Mouse (Mus musculus): ENCODE data around the gene Scamp1. TPM values are rescaled to one million over a fixed set of nuclear protein-coding genes. Genes with fewer than 3 reads are reported as not detected.

Scamp1 gene
- polyA plus RNA-seq, 1 experiment from 2014 or later = 25.2 TPM

DNA sequence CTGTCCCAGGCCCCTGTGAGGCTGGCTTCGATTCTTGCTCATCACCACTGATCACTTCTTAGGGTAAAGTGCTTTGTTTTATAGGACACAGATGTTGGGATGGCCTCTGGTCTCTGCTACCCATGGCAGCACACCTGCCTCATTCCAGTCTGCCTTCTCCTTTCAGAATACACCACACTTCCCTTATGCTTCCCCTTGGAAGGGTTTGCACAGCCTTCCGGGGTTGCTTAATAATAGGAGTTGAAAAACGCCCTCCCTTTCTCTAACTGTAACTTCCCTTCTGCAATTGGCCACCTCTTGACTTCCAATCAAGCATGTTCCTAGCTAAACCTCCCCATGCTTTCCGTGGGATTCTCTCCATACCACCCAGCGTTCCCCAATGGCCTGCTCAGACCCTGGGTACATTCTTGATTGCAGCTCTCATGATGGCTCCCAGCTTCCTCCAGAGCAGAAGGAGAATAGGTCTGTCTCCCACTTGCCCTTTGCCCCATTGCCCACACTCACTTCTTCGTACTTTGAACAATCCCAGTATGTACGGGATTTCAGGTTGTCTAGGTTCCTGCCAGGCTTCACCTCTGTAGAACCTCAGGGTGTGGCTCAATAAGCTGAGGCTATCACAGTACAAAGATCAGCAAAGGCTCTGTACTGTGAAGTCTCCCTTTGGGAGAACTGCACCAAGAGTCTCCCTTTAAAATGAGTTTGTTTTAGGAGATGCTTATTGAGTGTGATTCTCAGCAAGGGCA lies 126.0 kb downstream of the Scamp1 start:
- Histone ChIP-seq H3K4me3 (ENCODE audit: low read depth, low read length) (no peak overlapping the region), H3K4me2 (ENCODE audit: low read depth, low read length) (no peak overlapping the region), H3K9ac (ENCODE audit: low read depth, low read length) (no peak overlapping the region), H3K4me1 (ENCODE audit: control insufficient read depth, insufficient read depth, low read length) (peaks cover 28% of the 10 kb centered on the region), H3K36me3 (ENCODE audit: control insufficient read depth, insufficient read depth, low read length) (no peaks in the 10 kb centered on the region), H3K27me3 (replicated peaks; ENCODE audit: control insufficient read depth, insufficient read depth, low read length) (no peaks in the 10 kb centered on the region), H3K27ac (replicated peaks; ENCODE audit: low read depth, low read length) (peak overlapping the region; percentile 81), H3K9me3 (ENCODE audit: control insufficient read depth, low read length) (peaks cover 8% of the 10 kb centered on the region)
- ATAC-seq (ENCODE audit: low read depth) = no peak
- DNase-seq (ENCODE audit: low spot score) = no peak
- WGBS = 65% methylated on average over 7 of the region's 7 CpGs

DNA sequence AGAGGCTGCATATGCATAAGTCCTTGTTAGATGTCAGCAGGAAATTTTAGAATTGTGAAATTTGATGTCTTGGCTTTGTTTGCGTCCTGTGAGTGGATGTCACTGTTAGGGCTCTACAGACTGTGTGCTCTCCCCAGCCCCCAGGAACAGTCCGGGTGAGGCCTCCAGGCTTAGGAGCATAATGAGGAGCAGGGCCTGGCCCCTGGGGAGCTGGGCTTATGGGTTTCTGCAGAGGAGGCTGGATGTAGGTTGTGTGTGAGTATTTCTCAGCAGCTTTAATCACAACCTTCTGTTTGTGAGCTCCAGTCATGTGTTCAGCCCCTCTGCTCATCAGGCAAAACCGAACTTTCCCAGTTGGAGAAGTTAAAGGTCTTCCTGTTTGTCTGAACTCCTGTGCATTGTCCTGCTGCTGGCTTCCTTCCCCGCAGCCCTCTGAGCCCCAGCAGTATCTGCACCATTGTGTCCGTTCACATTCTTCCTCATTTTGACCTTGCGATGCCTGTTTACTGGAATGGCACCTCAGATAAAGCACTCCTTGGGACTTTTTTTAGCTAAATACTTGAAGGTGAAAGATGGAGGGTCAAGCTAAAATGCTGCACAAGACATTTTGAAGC lies 126.7 kb downstream of the Scamp1 start:
- Histone ChIP-seq H3K4me3 (ENCODE audit: low read depth, low read length) (no peak overlapping the region), H3K9ac (ENCODE audit: low read depth, low read length) (no peak overlapping the region), H3K36me3 (ENCODE audit: control insufficient read depth, insufficient read depth, low read length) (no peaks in the 10 kb centered on the region), H3K27ac (replicated peaks; ENCODE audit: low read depth, low read length) (peak overlapping the region; percentile 81), H3K4me2 (ENCODE audit: low read depth, low read length) (no peak overlapping the region), H3K27me3 (replicated peaks; ENCODE audit: control insufficient read depth, insufficient read depth, low read length) (no peaks in the 10 kb centered on the region), H3K9me3 (ENCODE audit: control insufficient read depth, low read length) (peaks cover 8% of the 10 kb centered on the region), H3K4me1 (ENCODE audit: control insufficient read depth, insufficient read depth, low read length) (peaks cover 28% of the 10 kb centered on the region)
- peak; percentile 75 for ATAC-seq (ENCODE audit: low read depth)
- WGBS = 23% methylated on average over 6 of the region's 6 CpGs
- DNase-seq (ENCODE audit: low spot score) = peak; percentile 84

DNA sequence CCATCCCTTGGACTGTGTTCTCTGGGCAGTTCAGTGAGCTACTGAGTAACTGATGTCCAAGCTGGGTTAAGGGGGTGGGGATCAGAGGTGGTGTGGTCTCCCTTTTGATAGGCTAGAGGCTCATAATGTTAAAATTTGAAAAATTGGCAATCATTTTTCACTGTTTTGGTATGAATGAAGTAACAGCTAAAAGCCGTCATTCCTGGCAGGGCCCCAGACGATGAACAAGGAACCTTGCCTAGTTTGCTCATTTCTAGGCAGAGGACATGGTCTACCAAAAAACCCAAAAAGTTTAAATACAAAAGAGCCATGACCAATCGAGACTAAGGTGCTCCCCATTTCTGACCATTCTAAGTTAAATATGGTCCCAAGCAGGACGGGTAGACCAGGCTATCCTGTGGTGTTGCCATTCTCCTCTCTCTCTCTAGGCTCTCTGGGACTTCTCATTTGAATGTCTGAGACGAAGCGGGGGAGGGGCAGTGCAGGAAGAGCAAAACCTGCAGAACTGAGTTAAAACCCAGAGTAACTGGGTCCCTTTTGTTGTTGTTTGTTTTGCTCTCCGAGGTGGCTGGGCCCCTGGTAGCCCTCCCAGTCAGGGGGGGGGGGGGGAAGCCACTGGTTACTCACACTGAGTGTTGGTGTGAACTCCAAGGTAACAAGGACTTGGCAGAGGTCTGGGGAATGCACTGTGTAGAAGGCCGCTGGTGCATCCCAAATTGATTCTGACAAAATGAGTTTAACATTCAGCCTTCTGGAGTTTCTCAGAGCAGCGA lies 129.8 kb downstream of the Scamp1 start:
- WGBS = 52% methylated on average over 9 of the region's 9 CpGs
- H3K4me3 ChIP-seq (ENCODE audit: low read depth, low read length) = no peak overlapping the region

DNA sequence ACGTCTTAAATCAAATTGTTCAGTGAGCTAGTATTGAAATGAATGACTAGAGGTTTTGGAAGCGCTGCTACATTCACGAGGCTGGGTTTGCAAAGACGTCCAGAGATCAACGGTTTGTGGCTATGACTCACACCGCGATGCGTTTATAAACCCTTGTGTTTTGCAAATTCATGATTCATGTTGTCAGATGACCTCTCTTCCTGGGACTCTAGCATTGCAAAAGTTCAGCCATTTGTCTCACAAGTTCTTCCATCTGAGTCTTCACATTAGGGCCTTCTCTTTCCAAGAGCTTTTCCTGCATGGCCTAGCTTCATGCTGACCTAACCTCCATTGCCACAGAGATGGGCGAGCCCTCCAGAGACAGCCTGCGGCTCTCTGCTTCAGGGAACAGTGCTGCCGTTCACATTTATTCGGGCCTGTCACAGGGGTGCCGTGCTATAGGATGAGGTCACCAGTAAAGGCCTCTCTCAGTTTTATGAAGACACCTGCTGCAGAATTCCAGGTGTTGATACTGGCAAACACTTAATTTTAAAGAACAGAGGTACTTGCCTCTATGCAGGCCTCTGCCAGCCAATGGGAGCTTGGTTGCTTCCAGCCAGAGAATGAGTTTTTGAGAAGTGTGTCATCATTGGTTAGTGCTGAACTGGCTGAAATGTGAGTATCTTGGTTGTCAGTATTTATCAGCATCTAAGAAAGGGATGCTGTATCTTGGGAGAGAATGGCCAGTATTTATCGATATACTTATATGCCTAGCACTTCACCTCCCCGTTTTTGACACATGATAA lies 131.0 kb downstream of the Scamp1 start:
- Histone ChIP-seq H3K4me2 (ENCODE audit: low read depth, low read length) (no peak overlapping the region), H3K36me3 (ENCODE audit: control insufficient read depth, insufficient read depth, low read length) (no peaks in the 10 kb centered on the region), H3K27ac (replicated peaks; ENCODE audit: low read depth, low read length) (no peak overlapping the region), H3K4me1 (ENCODE audit: control insufficient read depth, insufficient read depth, low read length) (peaks cover 25% of the 10 kb centered on the region), H3K4me3 (ENCODE audit: low read depth, low read length) (no peak overlapping the region), H3K27me3 (replicated peaks; ENCODE audit: control insufficient read depth, insufficient read depth, low read length) (no peaks in the 10 kb centered on the region), H3K9me3 (ENCODE audit: control insufficient read depth, low read length) (peaks cover 8% of the 10 kb centered on the region), H3K9ac (ENCODE audit: low read depth, low read length) (no peak overlapping the region)
- WGBS = 80% methylated on average over 15 of the region's 15 CpGs
- no peak for DNase-seq (ENCODE audit: low spot score)
- ATAC-seq (ENCODE audit: low read depth) = no peak

More for the DNA sequence above, 129.8 kb downstream of the Scamp1 start:
- peaks cover 28% of the 10 kb centered on the region for H3K4me1 ChIP-seq (ENCODE audit: control insufficient read depth, insufficient read depth, low read length)
- peaks cover 8% of the 10 kb centered on the region for H3K9me3 ChIP-seq (ENCODE audit: control insufficient read depth, low read length)
- H3K4me2 ChIP-seq (ENCODE audit: low read depth, low read length) = no peak overlapping the region
- ATAC-seq (ENCODE audit: low read depth) (peak; percentile 51; the same call in 1 of the 2 replicates), DNase-seq (ENCODE audit: low spot score) (peak; percentile 71)
- H3K36me3 ChIP-seq (ENCODE audit: control insufficient read depth, insufficient read depth, low read length) = no peaks in the 10 kb centered on the region
- no peaks in the 10 kb centered on the region for H3K27me3 ChIP-seq (replicated peaks; ENCODE audit: control insufficient read depth, insufficient read depth, low read length)
- no peak overlapping the region for H3K9ac ChIP-seq (ENCODE audit: low read depth, low read length)
- H3K27ac ChIP-seq (replicated peaks; ENCODE audit: low read depth, low read length) = no peak overlapping the region

DNA sequence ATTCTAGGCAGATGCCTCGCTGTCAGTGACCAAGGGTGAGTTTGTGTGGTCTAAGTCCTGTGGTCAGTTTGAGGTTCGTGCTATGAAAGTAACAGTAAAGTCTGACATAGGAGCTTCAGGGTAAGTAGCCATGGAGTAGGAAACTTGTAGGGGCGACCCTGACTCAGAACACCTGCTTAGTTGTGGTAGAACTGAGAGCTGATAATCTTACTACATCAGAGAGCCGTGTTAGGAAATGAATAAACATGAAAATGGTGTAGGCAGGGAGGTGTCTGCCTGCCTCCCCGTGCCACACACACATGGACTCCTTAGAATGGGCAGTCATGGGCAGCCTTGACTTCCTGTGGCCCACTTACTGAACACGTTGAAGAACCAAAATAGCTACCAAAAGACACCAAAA lies 132.0 kb downstream of the Scamp1 start:
- Histone ChIP-seq H3K4me3 (ENCODE audit: low read depth, low read length) (no peak overlapping the region), H3K27me3 (replicated peaks; ENCODE audit: control insufficient read depth, insufficient read depth, low read length) (no peaks in the 10 kb centered on the region), H3K4me2 (ENCODE audit: low read depth, low read length) (no peak overlapping the region), H3K36me3 (ENCODE audit: control insufficient read depth, insufficient read depth, low read length) (no peaks in the 10 kb centered on the region), H3K9ac (ENCODE audit: low read depth, low read length) (no peak overlapping the region), H3K4me1 (ENCODE audit: control insufficient read depth, insufficient read depth, low read length) (peaks cover 17% of the 10 kb centered on the region), H3K9me3 (ENCODE audit: control insufficient read depth, low read length) (peaks cover 8% of the 10 kb centered on the region), H3K27ac (replicated peaks; ENCODE audit: low read depth, low read length) (no peak overlapping the region)
- ATAC-seq (ENCODE audit: low read depth) (no peak), DNase-seq (ENCODE audit: low spot score) (no peak)
- WGBS = 80% methylated on average over 6 of the region's 6 CpGs

DNA sequence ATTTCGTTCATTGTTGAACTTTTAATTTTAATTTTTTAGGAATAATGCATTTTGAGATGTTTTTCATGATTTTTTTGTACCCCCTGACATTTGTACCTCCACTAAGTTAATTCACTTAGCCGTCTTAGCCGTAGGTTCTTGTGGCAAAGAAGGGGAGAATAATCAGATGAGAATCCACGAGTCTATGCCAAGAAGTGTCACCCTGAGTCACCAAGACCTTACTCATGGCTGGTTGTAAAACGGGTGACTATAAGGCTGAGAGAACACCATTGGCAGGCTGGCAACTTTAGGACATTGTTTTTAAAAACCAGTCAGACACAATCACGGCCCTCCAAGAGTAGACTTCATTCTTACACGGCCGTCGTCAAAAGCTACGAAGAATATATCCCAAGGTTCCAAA lies 132.8 kb downstream of the Scamp1 start:
- no peak overlapping the region for H3K27ac ChIP-seq (replicated peaks; ENCODE audit: low read depth, low read length)
- H3K9ac ChIP-seq (ENCODE audit: low read depth, low read length) = no peak overlapping the region
- H3K36me3 ChIP-seq (ENCODE audit: control insufficient read depth, insufficient read depth, low read length) = no peaks in the 10 kb centered on the region
- H3K4me1 ChIP-seq (ENCODE audit: control insufficient read depth, insufficient read depth, low read length) = peaks cover 11% of the 10 kb centered on the region
- H3K4me2 ChIP-seq (ENCODE audit: low read depth, low read length) = no peak overlapping the region
- H3K9me3 ChIP-seq (ENCODE audit: control insufficient read depth, low read length) = peaks cover 7% of the 10 kb centered on the region
- no peak for ATAC-seq (ENCODE audit: low read depth)
- no peaks in the 10 kb centered on the region for H3K27me3 ChIP-seq (replicated peaks; ENCODE audit: control insufficient read depth, insufficient read depth, low read length)
- H3K4me3 ChIP-seq (ENCODE audit: low read depth, low read length) = no peak overlapping the region
- WGBS = 91% methylated on average over 10 of the region's 10 CpGs
- no peak for DNase-seq (ENCODE audit: low spot score)

Other genes starting within 250 kb of the Scamp1 start
- 81.8 and 91.3 TPM in 2 replicates for gene Lhfpl2, start 228.1 kb downstream of the Scamp1 start, polyA plus RNA-seq (2014; fragmentation: Nextera tagmentation; extraction: Ambion mirVana)
- 41.5 and 44.2 TPM in 2 replicates for gene Ap3b1, start 73.1 kb upstream of the Scamp1 start, polyA plus RNA-seq (2014; fragmentation: Nextera tagmentation; extraction: Ambion mirVana)

All from embryonic facial prominence, embryonic 14.5 days (tissue).